Mouse (Mus musculus) bone marrow macrophage, adult 2 months (primary cell): ENCODE results near the gene Catsperz.

Experiments
- CTCF ChIP-seq: IDR thresholded peaks from 2 replicates; pipeline ENCODE4 v1.5.1; 2012; ENCODE audit warnings: low read depth, mild to moderate bottlenecking, low read length, moderate library complexity
- POLR2A ChIP-seq: IDR thresholded peaks from 2 replicates; pipeline ENCODE4 v1.6.1; 2012; ENCODE audit warnings: mild to moderate bottlenecking, low read depth, low read length, borderline replicate concordance

DNA sequence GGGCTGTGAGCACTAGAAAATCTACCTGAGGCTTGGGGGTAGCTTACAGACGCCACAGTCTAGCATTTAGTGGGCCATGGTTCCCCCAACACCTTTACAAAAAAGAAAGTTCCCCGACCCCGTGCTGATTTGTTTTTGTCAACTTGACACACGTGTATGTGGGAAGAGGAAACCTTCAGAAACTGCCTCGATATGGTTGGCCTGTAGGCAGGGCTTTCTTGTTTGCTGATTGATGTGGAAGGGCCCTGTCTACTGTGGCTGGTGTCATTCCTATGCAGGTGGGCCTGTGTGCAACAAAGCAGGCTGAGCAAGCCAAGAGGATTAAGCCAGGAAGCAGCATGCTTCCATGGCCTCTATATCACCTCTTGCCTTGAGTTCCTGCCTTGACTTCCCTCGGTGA lies 12.1 kb downstream of the Catsperz start:
- TF ChIP-seq CTCF = no peak
- TF ChIP-seq POLR2A = no peak
